Mouse (Mus musculus) CH12.LX (cell line): ENCODE measurements around the gene Cd180.

Source experiments
- CHD1 ChIP-seq: IDR thresholded peaks from 2 replicates; pipeline ENCODE4 v1.6.1; 2012; ENCODE audit warnings: low read depth, low read length, improper control_type of control experiment, inconsistent platforms
- CTCF ChIP-seq, 2 experiments: IDR thresholded peaks in 1 of 2; conservative IDR thresholded peaks in 1 of 2; 2 replicates each; pipeline ENCODE4 v1.5.1; 2011 to 2012; ENCODE audit warnings: low read depth in 2 of 2, low read length in 2 of 2, improper control_type of control experiment in 1 of 2, inconsistent platforms in 1 of 2, mild to moderate bottlenecking in 1 of 2, moderate library complexity in 1 of 2
- EP300 ChIP-seq: IDR thresholded peaks from 2 replicates; pipeline ENCODE4 v1.6.1; 2011; ENCODE audit warnings: low read length, improper control_type of control experiment
- MEF2A ChIP-seq: IDR thresholded peaks from 2 replicates; pipeline ENCODE4 v1.6.1; 2014; ENCODE audit warnings: low read depth, mild to moderate bottlenecking, inconsistent platforms, low read length, improper control_type of control experiment, borderline replicate concordance
- NRF1 ChIP-seq: IDR thresholded peaks from 2 replicates; pipeline ENCODE4 v1.6.1; 2014; ENCODE audit warnings: low read depth, mild to moderate bottlenecking, inconsistent platforms, low read length, improper control_type of control experiment, moderate library complexity
- POLR2A ChIP-seq: IDR thresholded peaks from 2 replicates; pipeline ENCODE4 v1.6.1; 2011; ENCODE audit warnings: low read depth, mild to moderate bottlenecking, improper control_type of control experiment, low read length
- ZC3H11A ChIP-seq: IDR thresholded peaks from 2 replicates; pipeline ENCODE4 v1.6.1; 2012; ENCODE audit warnings: low read depth, mild to moderate bottlenecking, inconsistent platforms, low read length, improper control_type of control experiment

DNA sequence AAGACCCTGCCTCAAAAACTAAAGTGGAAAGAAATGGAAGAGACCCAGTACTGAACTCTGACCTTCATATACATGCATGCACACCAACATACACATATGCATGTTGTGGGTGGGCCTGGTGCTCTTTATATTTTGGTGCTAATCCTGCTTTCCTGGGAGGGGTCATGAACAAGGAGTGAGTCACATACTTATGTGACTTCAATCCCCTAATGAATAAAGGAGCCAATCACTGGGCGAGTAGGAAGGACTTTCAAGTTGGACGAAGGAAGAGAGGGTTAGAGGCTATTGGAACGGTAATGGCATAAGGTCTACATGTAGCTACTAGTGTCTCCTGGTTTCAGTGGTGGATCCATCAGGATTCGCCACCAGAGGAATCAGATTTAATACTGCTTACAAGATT is 26.0 kb upstream of the Cd180 start:
- TF ChIP-seq CTCF (conservative IDR thresholded peaks at IDR 0.05 in 1 of 2, IDR thresholded peaks at IDR 0.05 in 1 of 2; ENCODE audit: low read depth in 2 of 2, low read length in 2 of 2) (no peak), NRF1 (no peak), EP300 (no peak), CHD1 (no peak), MEF2A (no peak), POLR2A (no peak), ZC3H11A (no peak)
